Mouse (Mus musculus) hindbrain, embryonic 13.5 days (tissue): ENCODE results near the gene Zranb1. TPM values are rescaled to one million over a fixed set of nuclear protein-coding genes. Genes with fewer than 3 reads are reported as not detected.

Source experiments
- ATAC-seq: fragments of 200-750 bp; cut with Nextera tagmentation; 2 replicates; pipeline ENCODE4 v1.8.0; 2017; ENCODE audit warnings: moderate TSS enrichment; ENCODE audit not compliant: low FRiP score
- H3K27ac ChIP-seq: fragments of 300-500 bp; sonication (generic); 2 replicates; pipeline ENCODE4 v1.5.1; 2015; ENCODE audit warnings: inconsistent platforms, mild to moderate bottlenecking, moderate library complexity
- H3K27me3 ChIP-seq: fragments of 300-500 bp; sonication (generic); 2 replicates; pipeline ENCODE4 v1.6.1; 2015; ENCODE audit warnings: mild to moderate bottlenecking, inconsistent platforms
- H3K36me3 ChIP-seq: fragments of 300-500 bp; sonication (generic); 2 replicates; pipeline ENCODE4 v1.6.1; 2015; ENCODE audit warnings: mild to moderate bottlenecking, inconsistent platforms
- H3K4me1 ChIP-seq: fragments of 300-500 bp; sonication (generic); replicated peaks from 2 replicates; pipeline ENCODE4 v1.6.1; 2015; ENCODE audit warnings: inconsistent platforms
- H3K4me2 ChIP-seq: fragments of 300-500 bp; sonication (generic); 2 replicates; pipeline ENCODE4 v1.6.1; 2015; ENCODE audit warnings: inconsistent platforms, mild to moderate bottlenecking, moderate library complexity
- H3K4me3 ChIP-seq: fragments of 300-500 bp; sonication (generic); 2 replicates; pipeline ENCODE4 v1.5.1; 2015; ENCODE audit warnings: mild to moderate bottlenecking, inconsistent platforms
- H3K9ac ChIP-seq: fragments of 300-500 bp; sonication (generic); 2 replicates; pipeline ENCODE4 v1.6.1; 2015; ENCODE audit warnings: mild to moderate bottlenecking, inconsistent platforms
- H3K9me3 ChIP-seq: fragments of 300-500 bp; sonication (generic); 2 replicates; pipeline ENCODE4 v1.6.1; 2016; ENCODE audit warnings: inconsistent platforms
- WGBS: fragments of 180-500 bp; shearing (Covaris S2); methylation state at CpG from one replicate; pipeline ENCODE4 v1.1.7; 2015; 5-methylcytosine and 5-hydroxymethylcytosine counted together
- polyA plus RNA-seq: library from polyadenylated mRNA; unstranded; fragments of >200 nt; fragmentation: Nextera tagmentation; extraction: Ambion mirVana; gene quantifications from 2 replicates; pipeline ENCODE4 v1.2.1, GENCODE M21; 2015

Zranb1 gene
- polyA plus RNA-seq, 1 experiment from 2014 or later: 20.6 TPM

- H3K9me3 ChIP-seq: no peaks in the 10 kb centered on the region
- H3K4me3 ChIP-seq: no peak overlapping the region
- no peak for ATAC-seq
- H3K4me2 ChIP-seq: no peak overlapping the region
- 82% methylated on average over 8 of the region's 8 CpGs for WGBS
- no peaks in the 10 kb centered on the region for H3K27me3 ChIP-seq
- no peak overlapping the region for H3K9ac ChIP-seq
- no peak overlapping the region for H3K27ac ChIP-seq
- peaks cover 36% of the 10 kb centered on the region for H3K4me1 ChIP-seq
- no peaks in the 10 kb centered on the region for H3K36me3 ChIP-seq
These were observed 98.6 kb downstream of the Zranb1 start for GRCm38 (mm10) chr7:133029496-133030047.

GRCm38 (mm10) chr7:133032589-133033203 is 101.8 kb downstream of the Zranb1 start:
- Histone ChIP-seq H3K27me3 (no peaks in the 10 kb centered on the region), H3K9ac (peak overlapping the region; percentile 49; the same call in 1 of the 2 replicates), H3K4me3 (no peak overlapping the region), H3K27ac (peak overlapping the region; percentile 70), H3K9me3 (no peaks in the 10 kb centered on the region), H3K36me3 (no peaks in the 10 kb centered on the region), H3K4me2 (no peak overlapping the region), H3K4me1 (peaks cover 55% of the 10 kb centered on the region)
- WGBS: 41% methylated on average over 9 of the region's 9 CpGs
- ATAC-seq: peak; percentile 57

GRCm38 (mm10) chr7:133035901-133036300 is 105.0 kb downstream of the Zranb1 start:
- no peaks in the 10 kb centered on the region for H3K36me3 ChIP-seq
- no peak overlapping the region for H3K4me2 ChIP-seq
- no peak for ATAC-seq
- peaks cover 71% of the 10 kb centered on the region for H3K4me1 ChIP-seq
- no peaks in the 10 kb centered on the region for H3K27me3 ChIP-seq
- no peak overlapping the region for H3K9ac ChIP-seq
- H3K27ac ChIP-seq: no peak overlapping the region
- H3K4me3 ChIP-seq: no peak overlapping the region
- no peaks in the 10 kb centered on the region for H3K9me3 ChIP-seq

Other genes with a start within 250 kb of the Zranb1 start
- gene Fam53b, start 117.3 kb upstream of the Zranb1 start, polyA plus RNA-seq: 16.9 and 19.3 TPM in 2 replicates
- gene Eef1akmt2, start 78.5 kb upstream of the Zranb1 start, polyA plus RNA-seq: 92.4 and 92.9 TPM in 2 replicates
- gene Abraxas2, start 71.9 kb upstream of the Zranb1 start, polyA plus RNA-seq: 38.7 and 41.2 TPM in 2 replicates
- 26.3 and 33.9 TPM in 2 replicates for gene Fgfr2, start 192.2 kb downstream of the Zranb1 start, polyA plus RNA-seq
- gene Ctbp2, start 193.2 kb downstream of the Zranb1 start, polyA plus RNA-seq: 82.8 and 85.6 TPM in 2 replicates